Mouse (Mus musculus) forebrain, embryonic 15.5 days (tissue): ENCODE results near the gene B4galnt1. TPM values are rescaled to one million over a fixed set of nuclear protein-coding genes. Genes with fewer than 3 reads are reported as not detected.

ENCODE experiments used
- ATAC-seq: fragments of 200-750 bp; cut with Nextera tagmentation; replicated peaks from 2 replicates; pipeline ENCODE4 v1.8.0; 2017; ENCODE audit warnings: mild to moderate bottlenecking, moderate TSS enrichment, moderate library complexity
- H3K27ac ChIP-seq: fragments of 300-500 bp; sonication (generic); replicated peaks from 2 replicates; pipeline ENCODE4 v1.5.1; 2015; ENCODE audit warnings: mild to moderate bottlenecking, inconsistent platforms
- H3K27me3 ChIP-seq: fragments of 300-500 bp; sonication (generic); 2 replicates; pipeline ENCODE4 v1.6.1; 2015; ENCODE audit warnings: inconsistent platforms
- H3K36me3 ChIP-seq: fragments of 300-500 bp; sonication (generic); 2 replicates; pipeline ENCODE4 v1.6.1; 2015; ENCODE audit warnings: mild to moderate bottlenecking, inconsistent platforms
- H3K4me1 ChIP-seq: fragments of 300-500 bp; sonication (generic); 2 replicates; pipeline ENCODE4 v1.6.1; 2015; ENCODE audit warnings: inconsistent platforms
- H3K4me2 ChIP-seq: fragments of 300-500 bp; sonication (generic); replicated peaks from 2 replicates; pipeline ENCODE4 v1.6.1; 2015; ENCODE audit warnings: mild to moderate bottlenecking, inconsistent platforms
- H3K4me3 ChIP-seq: fragments of 300-500 bp; sonication (generic); 2 replicates; pipeline ENCODE4 v1.5.1; 2015; ENCODE audit warnings: mild to moderate bottlenecking, inconsistent platforms
- H3K9ac ChIP-seq: fragments of 300-500 bp; sonication (generic); replicated peaks from 2 replicates; pipeline ENCODE4 v1.6.1; 2015; ENCODE audit warnings: mild to moderate bottlenecking, inconsistent platforms
- H3K9me3 ChIP-seq: fragments of 300-500 bp; sonication (generic); 2 replicates; pipeline ENCODE4 v1.6.1; 2016; ENCODE audit warnings: inconsistent platforms
- WGBS: fragments of 180-500 bp; shearing (Covaris S2); methylation state at CpG from one replicate; pipeline ENCODE4 v1.1.7; 2015; ENCODE audit warnings: mixed read lengths; 5-methylcytosine and 5-hydroxymethylcytosine counted together
- polyA plus RNA-seq: library from polyadenylated mRNA; unstranded; fragments of >200 nt; fragmentation: Nextera tagmentation; extraction: Ambion mirVana; gene quantifications from 2 replicates; pipeline ENCODE4 v1.2.1, GENCODE M21; 2015

The B4galnt1 gene
- polyA plus RNA-seq, 1 experiment from 2014 or later = 35.1 TPM

- Histone ChIP-seq H3K27me3 (no peaks in the 10 kb centered on the region), H3K36me3 (peaks cover 32% of the 10 kb centered on the region), H3K9me3 (no peaks in the 10 kb centered on the region), H3K4me3 (no peak overlapping the region), H3K9ac (no peak overlapping the region), H3K4me2 (no peak overlapping the region), H3K27ac (no peak overlapping the region), H3K4me1 (peaks cover 19% of the 10 kb centered on the region)
- no peak for ATAC-seq
- WGBS = 88% methylated on average over 4 of the region's 4 CpGs
These were observed 43.9 kb downstream of the B4galnt1 start for GRCm38 (mm10) chr10:127208921-127209320.

- Histone ChIP-seq H3K9me3 (no peaks in the 10 kb centered on the region), H3K36me3 (peaks cover 26% of the 10 kb centered on the region), H3K4me3 (peak overlapping the region; percentile 76), H3K9ac (no peak overlapping the region), H3K27me3 (no peaks in the 10 kb centered on the region), H3K4me1 (peaks cover 19% of the 10 kb centered on the region), H3K4me2 (peak overlapping the region; percentile 89), H3K27ac (no peak overlapping the region)
- ATAC-seq = no peak
- WGBS = 88% methylated on average over 13 of the region's 13 CpGs
These were observed 45.0 kb downstream of the B4galnt1 start for GRCm38 (mm10) chr10:127209928-127210570.

- Histone ChIP-seq H3K27ac (no peak overlapping the region; the same call in 1 of the 2 replicates), H3K36me3 (peaks cover 18% of the 10 kb centered on the region), H3K4me1 (peaks cover 19% of the 10 kb centered on the region), H3K27me3 (no peaks in the 10 kb centered on the region), H3K9me3 (no peaks in the 10 kb centered on the region), H3K4me2 (peak overlapping the region; percentile 89), H3K9ac (peak overlapping the region; percentile 68), H3K4me3 (peak overlapping the region; percentile 76)
- under 1% methylated on average over 25 of the region's 25 CpGs for WGBS
- peak; percentile 69 for ATAC-seq
These were observed 46.0 kb downstream of the B4galnt1 start for GRCm38 (mm10) chr10:127210961-127211405.

- H3K27ac ChIP-seq = no peak within 1 kb of the TSS; the same call in 1 of the 2 replicates
These were observed 46.4 kb downstream of the B4galnt1 start, which contains the start of gene Pip4k2c for GRCm38 (mm10) chr10:127211414-127211854. Gene Pip4k2c, minus strand, starts transcription at chr10:127211585.

GRCm38 (mm10) chr10:127213272-127213671, 48.2 kb downstream of the B4galnt1 start:
- no peak for ATAC-seq
- peaks cover 19% of the 10 kb centered on the region for H3K4me1 ChIP-seq
- no peak overlapping the region for H3K9ac ChIP-seq
- H3K4me2 ChIP-seq = no peak overlapping the region
- 92% methylated on average over 8 of the region's 8 CpGs for WGBS
- H3K27me3 ChIP-seq = no peaks in the 10 kb centered on the region
- H3K9me3 ChIP-seq = no peaks in the 10 kb centered on the region
- 0 out of 2 replicates have a peak, but pooled peaks cover 4% of the 10 kb centered on the region for H3K36me3 ChIP-seq
- no peak overlapping the region for H3K27ac ChIP-seq
- H3K4me3 ChIP-seq = no peak overlapping the region

More at GRCm38 (mm10) chr10:127211414-127211854, 46.4 kb downstream of the B4galnt1 start, which contains the start of gene Pip4k2c:
- peak within 1 kb of the TSS; percentile 89 for H3K4me2 ChIP-seq
- peak within 1 kb of the TSS; percentile 68 for H3K9ac ChIP-seq
- no peaks in the 10 kb centered on the region for H3K27me3 ChIP-seq
- peak; percentile 97 for ATAC-seq
- WGBS = under 1% methylated on average over 47 of the region's 47 CpGs
- H3K9me3 ChIP-seq = no peaks in the 10 kb centered on the region
- H3K4me3 ChIP-seq = peak within 1 kb of the TSS; percentile 76
- H3K4me1 ChIP-seq = peaks cover 19% of the 10 kb centered on the region
- H3K36me3 ChIP-seq = peaks cover 14% of the 10 kb centered on the region

- no peaks in the 10 kb centered on the region for H3K36me3 ChIP-seq
- H3K4me2 ChIP-seq = no peak overlapping the region
- no peak overlapping the region for H3K9ac ChIP-seq
- no peaks in the 10 kb centered on the region for H3K27me3 ChIP-seq
- H3K4me1 ChIP-seq = peaks cover 19% of the 10 kb centered on the region
- H3K27ac ChIP-seq = no peak overlapping the region
- no peaks in the 10 kb centered on the region for H3K9me3 ChIP-seq
- ATAC-seq = no peak
- 83% methylated on average over 13 of the region's 13 CpGs for WGBS
- no peak overlapping the region for H3K4me3 ChIP-seq
These were observed 48.8 kb downstream of the B4galnt1 start for GRCm38 (mm10) chr10:127213704-127214421.

GRCm38 (mm10) chr10:127214422-127214803, 49.4 kb downstream of the B4galnt1 start:
- peaks cover 19% of the 10 kb centered on the region for H3K4me1 ChIP-seq
- H3K9me3 ChIP-seq = no peaks in the 10 kb centered on the region
- no peak overlapping the region for H3K4me2 ChIP-seq
- H3K9ac ChIP-seq = no peak overlapping the region
- no peak overlapping the region for H3K4me3 ChIP-seq
- H3K27me3 ChIP-seq = no peaks in the 10 kb centered on the region
- whole genome bisulfite sequencing = 55% methylated on average over 1 of the region's 1 CpGs
- no peak overlapping the region for H3K27ac ChIP-seq
- no peaks in the 10 kb centered on the region for H3K36me3 ChIP-seq
- no peak for ATAC-seq

GRCm38 (mm10) chr10:127216456-127216855, 51.4 kb downstream of the B4galnt1 start:
- 0 out of 2 replicates have a peak, but pooled peaks cover 3% of the 10 kb centered on the region for H3K4me1 ChIP-seq
- no peaks in the 10 kb centered on the region for H3K9me3 ChIP-seq
- no peaks in the 10 kb centered on the region for H3K36me3 ChIP-seq
- no peaks in the 10 kb centered on the region for H3K27me3 ChIP-seq
- no peak overlapping the region for H3K4me3 ChIP-seq
- no peak overlapping the region for H3K4me2 ChIP-seq
- 94% methylated on average over 11 of the region's 11 CpGs for WGBS
- H3K27ac ChIP-seq = no peak overlapping the region
- no peak for ATAC-seq
- H3K9ac ChIP-seq = no peak overlapping the region

- Histone ChIP-seq H3K27me3 (no peaks in the 10 kb centered on the region), H3K9ac (no peak overlapping the region), H3K27ac (no peak overlapping the region), H3K36me3 (no peaks in the 10 kb centered on the region), H3K9me3 (no peaks in the 10 kb centered on the region), H3K4me3 (no peak overlapping the region), H3K4me2 (no peak overlapping the region), H3K4me1 (no peaks in the 10 kb centered on the region)
- ATAC-seq = no peak
These were observed 52.2 kb downstream of the B4galnt1 start for GRCm38 (mm10) chr10:127217177-127217576.

GRCm38 (mm10) chr10:127218339-127218738, 53.3 kb downstream of the B4galnt1 start:
- 86% methylated on average over 2 of the region's 2 CpGs for WGBS
- no peak overlapping the region for H3K27ac ChIP-seq
- H3K9me3 ChIP-seq = no peaks in the 10 kb centered on the region
- H3K27me3 ChIP-seq = no peaks in the 10 kb centered on the region
- H3K9ac ChIP-seq = no peak overlapping the region
- no peak overlapping the region for H3K4me3 ChIP-seq
- no peaks in the 10 kb centered on the region for H3K4me1 ChIP-seq
- no peak for ATAC-seq
- no peak overlapping the region for H3K4me2 ChIP-seq
- H3K36me3 ChIP-seq = no peaks in the 10 kb centered on the region
